Mouse (Mus musculus): ENCODE data around the gene Wwox. TPM values are rescaled to one million over a fixed set of nuclear protein-coding genes. Genes with fewer than 3 reads are reported as not detected.

The Wwox gene
- polyA plus RNA-seq, 1 experiment = 11.3 TPM

GRCm38 (mm10) chr8:114716546-114717255 lies 277.2 kb downstream of the Wwox start:
- Histone ChIP-seq H3K27me3 (ENCODE audit: control insufficient read depth, insufficient read depth, low read length, poor library complexity, severe bottlenecking) (no peaks in the 10 kb centered on the region; the same call in 1 of the 2 replicates), H3K9ac (ENCODE audit: low read depth, poor library complexity, severe bottlenecking) (no peak overlapping the region), H3K4me3 (ENCODE audit: low read depth, low read length) (no peak overlapping the region), H3K27ac (ENCODE audit: insufficient read depth, low read length) (no peak overlapping the region), H3K9me3 (replicated peaks; ENCODE audit: control insufficient read depth, insufficient read depth, low read length, poor library complexity, severe bottlenecking) (no peaks in the 10 kb centered on the region), H3K4me1 (ENCODE audit: control insufficient read depth, insufficient read depth, low read length) (no peaks in the 10 kb centered on the region), H3K36me3 (ENCODE audit: control insufficient read depth, insufficient read depth, low read length, poor library complexity, severe bottlenecking) (no peaks in the 10 kb centered on the region)
- TF ChIP-seq POLR2A (IDR thresholded peaks at IDR 0.05; ENCODE audit: insufficient read depth, low read length) (no peak), EP300 (IDR thresholded peaks at IDR 0.05; ENCODE audit: insufficient read depth, low read depth, low read length) (no peak), CTCF (IDR thresholded peaks at IDR 0.05; ENCODE audit: low read depth, low read length) (no peak)

DNA sequence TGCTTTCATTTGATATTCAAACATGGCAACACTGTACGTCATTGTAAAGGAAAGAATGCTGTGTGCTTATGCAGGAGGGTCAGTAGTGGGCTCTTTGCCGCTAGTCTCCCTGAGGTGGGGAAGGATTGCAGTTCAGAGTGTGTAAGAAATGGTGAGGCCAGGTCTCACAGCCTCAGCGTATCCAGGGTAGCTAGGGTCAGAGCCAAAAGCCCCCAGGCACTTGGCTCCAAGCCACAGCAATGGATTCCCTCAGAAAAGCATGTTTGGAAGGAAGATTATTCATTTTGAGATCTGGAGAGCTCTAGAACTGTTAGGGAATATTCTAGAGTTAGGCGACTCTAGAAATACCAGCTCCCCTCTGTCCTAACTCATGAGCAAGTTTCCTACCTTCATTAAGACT lies 279.4 kb downstream of the Wwox start:
- H3K4me3 ChIP-seq (ENCODE audit: low read depth, low read length) = no peak overlapping the region
- H3K27ac ChIP-seq (ENCODE audit: insufficient read depth, low read length) = no peak overlapping the region
- no peaks in the 10 kb centered on the region for H3K36me3 ChIP-seq (ENCODE audit: control insufficient read depth, insufficient read depth, low read length, poor library complexity, severe bottlenecking)
- no peaks in the 10 kb centered on the region for H3K4me1 ChIP-seq (ENCODE audit: control insufficient read depth, insufficient read depth, low read length)
- TF ChIP-seq CTCF (IDR thresholded peaks at IDR 0.05; ENCODE audit: low read depth, low read length) (no peak), POLR2A (IDR thresholded peaks at IDR 0.05; ENCODE audit: insufficient read depth, low read length) (no peak), EP300 (IDR thresholded peaks at IDR 0.05; ENCODE audit: insufficient read depth, low read depth, low read length) (no peak)
- H3K9ac ChIP-seq (ENCODE audit: low read depth, poor library complexity, severe bottlenecking) = no peak overlapping the region
- H3K9me3 ChIP-seq (replicated peaks; ENCODE audit: control insufficient read depth, insufficient read depth, low read length, poor library complexity, severe bottlenecking) = no peaks in the 10 kb centered on the region
- no peaks in the 10 kb centered on the region; the same call in 1 of the 2 replicates for H3K27me3 ChIP-seq (ENCODE audit: control insufficient read depth, insufficient read depth, low read length, poor library complexity, severe bottlenecking)

DNA sequence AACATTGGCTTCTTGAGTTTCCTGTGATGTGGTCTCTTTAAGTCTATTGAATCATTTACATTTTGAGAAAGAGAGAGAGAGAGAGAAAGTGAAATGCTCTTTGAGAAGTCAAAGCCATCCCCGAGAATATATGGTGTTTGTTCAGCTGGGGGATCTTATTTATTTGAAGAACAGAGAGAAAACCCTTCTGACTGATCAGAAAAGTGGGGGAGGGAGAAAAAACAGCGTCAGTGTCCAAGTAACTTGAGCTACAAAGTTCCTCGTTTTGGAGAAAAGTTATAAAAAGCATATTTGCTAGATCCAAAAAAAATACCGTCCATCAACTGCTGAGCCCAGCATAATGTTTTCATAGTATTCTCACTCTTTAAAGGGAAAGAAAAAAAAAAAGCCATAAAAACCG lies 283.2 kb downstream of the Wwox start:
- Histone ChIP-seq H3K27ac (ENCODE audit: insufficient read depth, low read length) (no peak overlapping the region), H3K4me1 (ENCODE audit: control insufficient read depth, insufficient read depth, low read length) (no peaks in the 10 kb centered on the region), H3K4me3 (ENCODE audit: low read depth, low read length) (no peak overlapping the region), H3K27me3 (ENCODE audit: control insufficient read depth, insufficient read depth, low read length, poor library complexity, severe bottlenecking) (no peaks in the 10 kb centered on the region; the same call in 1 of the 2 replicates), H3K9ac (ENCODE audit: low read depth, poor library complexity, severe bottlenecking) (no peak overlapping the region), H3K9me3 (replicated peaks; ENCODE audit: control insufficient read depth, insufficient read depth, low read length, poor library complexity, severe bottlenecking) (no peaks in the 10 kb centered on the region), H3K36me3 (ENCODE audit: control insufficient read depth, insufficient read depth, low read length, poor library complexity, severe bottlenecking) (no peaks in the 10 kb centered on the region)
- TF ChIP-seq POLR2A (IDR thresholded peaks at IDR 0.05; ENCODE audit: insufficient read depth, low read length) (no peak), EP300 (IDR thresholded peaks at IDR 0.05; ENCODE audit: insufficient read depth, low read depth, low read length) (no peak), CTCF (IDR thresholded peaks at IDR 0.05; ENCODE audit: low read depth, low read length) (no peak)

DNA sequence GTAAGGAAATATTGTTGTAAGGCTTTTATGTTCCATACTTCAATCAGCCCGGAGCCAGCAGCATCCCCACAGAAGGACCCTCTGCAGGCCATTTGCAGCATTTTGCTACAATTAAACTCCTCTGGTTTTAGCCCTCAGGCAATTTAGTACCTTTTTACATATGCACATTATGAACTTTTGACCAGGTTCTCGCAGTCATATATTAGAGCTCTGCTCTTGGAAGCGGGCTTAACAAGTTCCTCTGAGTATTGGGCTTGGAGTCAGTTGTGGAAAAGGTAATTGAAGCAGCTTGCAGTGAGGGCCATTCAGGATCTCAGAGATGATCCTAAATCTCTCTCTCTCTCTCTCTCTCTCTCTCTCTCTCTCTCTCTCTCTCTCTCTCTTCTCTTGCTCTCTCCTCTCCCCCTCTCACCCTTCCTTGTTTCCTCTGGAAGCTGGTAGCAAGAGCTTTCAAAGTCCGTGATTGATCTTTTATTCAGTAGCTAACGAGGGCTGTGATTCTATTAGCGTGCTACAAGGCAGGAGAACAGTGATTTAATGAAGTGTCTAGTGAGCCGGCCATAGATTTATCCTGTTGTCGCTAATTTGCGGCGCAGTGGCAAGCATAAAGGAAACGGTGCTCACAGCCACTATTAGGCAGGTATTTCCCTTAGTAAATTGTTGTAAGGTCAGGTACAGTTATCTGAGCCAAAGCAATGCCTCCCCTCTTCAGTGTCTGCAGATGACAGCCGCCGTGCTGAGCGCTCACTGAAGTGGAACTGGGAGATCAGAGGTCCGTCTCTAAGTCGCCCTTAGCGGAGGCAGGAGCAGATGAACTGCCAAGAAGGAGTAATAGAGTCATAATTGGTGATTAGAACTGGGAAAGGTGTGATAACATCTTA lies 292.0 kb downstream of the Wwox start:
- H3K4me3 ChIP-seq (ENCODE audit: low read depth, low read length) = no peak overlapping the region
- H3K9me3 ChIP-seq (replicated peaks; ENCODE audit: control insufficient read depth, insufficient read depth, low read length, poor library complexity, severe bottlenecking) = no peaks in the 10 kb centered on the region
- TF ChIP-seq CTCF (IDR thresholded peaks at IDR 0.05; ENCODE audit: low read depth, low read length) (no peak), POLR2A (IDR thresholded peaks at IDR 0.05; ENCODE audit: insufficient read depth, low read length) (no peak), EP300 (IDR thresholded peaks at IDR 0.05; ENCODE audit: insufficient read depth, low read depth, low read length) (no peak)
- H3K4me1 ChIP-seq (ENCODE audit: control insufficient read depth, insufficient read depth, low read length) = no peaks in the 10 kb centered on the region
- H3K27ac ChIP-seq (ENCODE audit: insufficient read depth, low read length) = no peak overlapping the region
- no peak overlapping the region for H3K9ac ChIP-seq (ENCODE audit: low read depth, poor library complexity, severe bottlenecking)
- no peaks in the 10 kb centered on the region for H3K36me3 ChIP-seq (ENCODE audit: control insufficient read depth, insufficient read depth, low read length, poor library complexity, severe bottlenecking)
- no peaks in the 10 kb centered on the region; the same call in 1 of the 2 replicates for H3K27me3 ChIP-seq (ENCODE audit: control insufficient read depth, insufficient read depth, low read length, poor library complexity, severe bottlenecking)

- no peaks in the 10 kb centered on the region for H3K36me3 ChIP-seq (ENCODE audit: control insufficient read depth, insufficient read depth, low read length, poor library complexity, severe bottlenecking)
- no peak for TF ChIP-seq CTCF (IDR thresholded peaks at IDR 0.05; ENCODE audit: low read depth, low read length)
- TF ChIP-seq POLR2A (IDR thresholded peaks at IDR 0.05; ENCODE audit: insufficient read depth, low read length) = no peak
- TF ChIP-seq EP300 (IDR thresholded peaks at IDR 0.05; ENCODE audit: insufficient read depth, low read depth, low read length) = no peak
- H3K27me3 ChIP-seq (ENCODE audit: control insufficient read depth, insufficient read depth, low read length, poor library complexity, severe bottlenecking) = no peaks in the 10 kb centered on the region
- no peak overlapping the region for H3K9ac ChIP-seq (ENCODE audit: low read depth, poor library complexity, severe bottlenecking)
- H3K27ac ChIP-seq (ENCODE audit: insufficient read depth, low read length) = no peak overlapping the region
- H3K4me1 ChIP-seq (ENCODE audit: control insufficient read depth, insufficient read depth, low read length) = no peaks in the 10 kb centered on the region
- no peak overlapping the region for H3K4me3 ChIP-seq (ENCODE audit: low read depth, low read length)
- H3K9me3 ChIP-seq (replicated peaks; ENCODE audit: control insufficient read depth, insufficient read depth, low read length, poor library complexity, severe bottlenecking) = peaks cover 12% of the 10 kb centered on the region
Measured at GRCm38 (mm10) chr8:114743185-114743915, 303.9 kb downstream of the Wwox start.

Data from ES-Bruce4 (cell line).